Mouse (Mus musculus): ENCODE results near the gene Nlrp1b.

DNA sequence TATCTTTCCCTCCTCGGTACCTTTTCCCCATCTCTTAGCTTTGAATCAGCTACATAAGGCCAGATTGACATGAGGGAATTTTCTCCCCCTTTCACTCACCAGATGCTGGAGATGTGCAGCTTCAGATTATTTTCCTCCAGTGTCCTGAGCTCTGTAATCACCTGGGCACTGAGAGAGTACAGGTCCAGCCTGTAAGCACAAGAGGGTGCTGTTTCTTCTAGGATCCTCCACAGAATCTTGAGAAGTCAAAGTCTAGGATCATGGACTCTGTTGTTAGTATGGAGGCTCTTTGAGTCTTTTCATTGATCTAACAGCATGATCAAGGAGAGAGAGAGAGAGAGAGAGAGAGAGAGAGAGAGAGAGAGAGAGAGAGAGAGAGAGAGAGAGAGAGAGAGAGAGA lies 60.9 kb downstream of the Nlrp1b start:
- TF ChIP-seq CTCF (IDR thresholded peaks at IDR 0.05; ENCODE audit: borderline replicate concordance, insufficient read depth, low read depth, low read length) (no peak), POLR2A (IDR thresholded peaks at IDR 0.05; ENCODE audit: borderline replicate concordance, insufficient read depth, low read length) (no peak)
